Mouse (Mus musculus) WW6 (cell line): Measurements from ENCODE around the gene Ush1c.
A peak's percentile ranks its signal among the peaks of the same experiment; 100 is the strongest.

Experiments used
- DNase-seq: peaks from one replicate; pipeline ENCODE4 v3.0.0-alpha.2; 2013; ENCODE audit warnings: low read depth, low spot score

Ush1c gene

GRCm38 (mm10) chr7:46238346-46238745 is at the start of gene Ush1c:
Ush1c (minus strand) TSS chr7:46238503.
- DNase-seq: no peak

- no peak for DNase-seq
These were observed 48.7 kb upstream of the Ush1c start for GRCm38 (mm10) chr7:46287051-46287450.

- no peak for DNase-seq
These were observed 48.1 kb upstream of the Ush1c start for GRCm38 (mm10) chr7:46286391-46286790.

GRCm38 (mm10) chr7:46285161-46285839 is 47.0 kb upstream of the Ush1c start:
- no peak for DNase-seq

- DNase-seq: no peak
These were observed 45.4 kb upstream of the Ush1c start for GRCm38 (mm10) chr7:46283681-46284080.

GRCm38 (mm10) chr7:46282276-46282675 is 44.0 kb upstream of the Ush1c start:
- DNase-seq: no peak

GRCm38 (mm10) chr7:46280896-46281295 is 42.6 kb upstream of the Ush1c start:
- DNase-seq: peak; percentile 11

- peak; percentile 46 for DNase-seq
These were observed 41.6 kb upstream of the Ush1c start for GRCm38 (mm10) chr7:46279946-46280345.

- no peak for DNase-seq
These were observed 37.9 kb upstream of the Ush1c start for GRCm38 (mm10) chr7:46276156-46276555.

- peak; percentile 29 for DNase-seq
These were observed 13.5 kb upstream of the Ush1c start for GRCm38 (mm10) chr7:46251841-46252240.

- DNase-seq: no peak
These were observed 9.3 kb upstream of the Ush1c start for GRCm38 (mm10) chr7:46247606-46248005.

- no peak for DNase-seq
These were observed 8.6 kb upstream of the Ush1c start for GRCm38 (mm10) chr7:46246876-46247275.

GRCm38 (mm10) chr7:46240696-46241095 is 2.4 kb upstream of the Ush1c start, which contains the start of gene Otog:
Otog (plus strand) TSS chr7:46240987.
- DNase-seq: no peak

- DNase-seq: no peak
These were observed 1.8 kb upstream of the Ush1c start for GRCm38 (mm10) chr7:46240091-46240490.

GRCm38 (mm10) chr7:46237192-46237591 is 1.1 kb downstream of the Ush1c start:
- DNase-seq: no peak

- no peak for DNase-seq
These were observed 1.9 kb downstream of the Ush1c start for GRCm38 (mm10) chr7:46236363-46236762.

GRCm38 (mm10) chr7:46235948-46236347 is 2.4 kb downstream of the Ush1c start:
- no peak for DNase-seq

- no peak for DNase-seq
These were observed 11.4 kb downstream of the Ush1c start for GRCm38 (mm10) chr7:46226936-46227335.

- no peak for DNase-seq
These were observed 12.1 kb downstream of the Ush1c start for GRCm38 (mm10) chr7:46226253-46226652.

- no peak for DNase-seq
These were observed 17.6 kb downstream of the Ush1c start for GRCm38 (mm10) chr7:46220591-46221129.

- no peak for DNase-seq
These were observed 19.9 kb downstream of the Ush1c start for GRCm38 (mm10) chr7:46218415-46218814.

- no peak for DNase-seq
These were observed 21.8 kb downstream of the Ush1c start for GRCm38 (mm10) chr7:46216481-46216880.

- DNase-seq: no peak
These were observed 28.0 kb downstream of the Ush1c start for GRCm38 (mm10) chr7:46210276-46210675.
